Mouse (Mus musculus): ENCODE measurements around the gene Gm47955. TPM values are rescaled to one million over a fixed set of nuclear protein-coding genes. Genes with fewer than 3 reads are reported as not detected.
"Not testable (repeated sequence)": the region's sequence is repeated elsewhere in the genome, so short reads cannot be mapped to it uniquely, and the experiment has no call there.

Gm47955 gene
- total RNA-seq, 2 experiments from 2014 or later, result not detected

DNA sequence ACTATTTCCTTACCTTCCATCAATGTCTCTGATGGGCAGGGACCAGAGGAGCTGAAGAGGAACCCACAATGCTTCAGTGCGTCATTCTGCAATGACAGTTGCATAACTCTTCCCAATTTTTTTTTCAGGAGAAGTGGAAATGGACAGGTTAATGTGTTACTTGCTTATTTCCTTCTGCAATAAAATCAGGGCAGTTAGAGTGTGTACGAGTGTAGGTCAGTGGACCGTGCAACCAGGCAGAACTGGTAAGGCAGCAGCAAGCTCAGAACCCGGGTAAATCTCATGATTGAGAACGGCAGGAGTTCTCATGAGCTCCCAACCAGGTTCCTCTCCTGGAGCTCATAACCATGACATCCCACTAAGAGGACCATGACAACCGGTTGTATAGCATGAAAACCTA is 32.0 kb downstream of the Gm47955 start:
- DNase-seq (ENCODE audit: low spot score), result no peak

DNA sequence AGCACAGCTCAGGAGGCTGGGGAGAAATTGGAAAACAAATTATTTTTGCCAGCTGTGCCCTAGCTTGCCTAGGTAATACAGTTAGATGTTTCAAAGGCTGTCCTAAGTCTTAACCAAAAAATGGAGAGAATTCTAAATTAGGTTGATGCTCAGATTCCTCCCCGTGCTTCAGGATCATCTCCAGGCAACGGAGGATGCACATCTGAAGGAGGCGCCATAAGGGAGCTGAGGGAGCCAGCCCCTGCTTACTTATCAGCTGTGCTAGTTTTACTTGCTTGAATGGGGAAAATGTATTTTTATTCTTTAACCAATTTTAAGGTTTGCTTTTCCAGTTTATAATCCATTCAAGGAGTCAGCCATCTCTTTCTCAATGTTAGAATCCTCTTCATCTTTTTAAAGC is 33.9 kb downstream of the Gm47955 start:
- no peak for DNase-seq (ENCODE audit: low spot score)

DNA sequence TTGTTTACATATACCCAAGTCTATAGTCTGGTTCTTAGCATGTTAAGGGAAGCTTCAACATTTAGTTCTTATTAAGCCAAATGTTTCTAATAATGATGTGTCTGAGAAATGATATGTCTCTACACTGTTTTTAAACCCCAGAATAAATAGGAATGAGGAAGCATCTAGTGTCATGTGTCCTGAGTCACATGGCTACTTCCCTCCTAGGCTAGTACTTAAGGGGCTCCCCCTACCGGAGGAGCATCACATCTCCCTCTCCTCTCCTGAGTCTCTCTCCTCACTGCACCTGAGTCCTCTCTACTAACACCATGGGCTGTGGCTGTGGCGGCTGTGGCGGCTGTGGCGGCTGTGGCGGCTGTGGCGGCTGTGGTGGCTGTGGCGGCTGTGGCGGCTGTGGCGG is 40.2 kb downstream of the Gm47955 start, which contains the start of gene Gm47959:
Gene Gm47959 (plus strand): TSS at position 243 of the 400 bp plus-strand sequence.
- DNase-seq (ENCODE audit: low spot score), result not testable (repeated sequence)

DNA sequence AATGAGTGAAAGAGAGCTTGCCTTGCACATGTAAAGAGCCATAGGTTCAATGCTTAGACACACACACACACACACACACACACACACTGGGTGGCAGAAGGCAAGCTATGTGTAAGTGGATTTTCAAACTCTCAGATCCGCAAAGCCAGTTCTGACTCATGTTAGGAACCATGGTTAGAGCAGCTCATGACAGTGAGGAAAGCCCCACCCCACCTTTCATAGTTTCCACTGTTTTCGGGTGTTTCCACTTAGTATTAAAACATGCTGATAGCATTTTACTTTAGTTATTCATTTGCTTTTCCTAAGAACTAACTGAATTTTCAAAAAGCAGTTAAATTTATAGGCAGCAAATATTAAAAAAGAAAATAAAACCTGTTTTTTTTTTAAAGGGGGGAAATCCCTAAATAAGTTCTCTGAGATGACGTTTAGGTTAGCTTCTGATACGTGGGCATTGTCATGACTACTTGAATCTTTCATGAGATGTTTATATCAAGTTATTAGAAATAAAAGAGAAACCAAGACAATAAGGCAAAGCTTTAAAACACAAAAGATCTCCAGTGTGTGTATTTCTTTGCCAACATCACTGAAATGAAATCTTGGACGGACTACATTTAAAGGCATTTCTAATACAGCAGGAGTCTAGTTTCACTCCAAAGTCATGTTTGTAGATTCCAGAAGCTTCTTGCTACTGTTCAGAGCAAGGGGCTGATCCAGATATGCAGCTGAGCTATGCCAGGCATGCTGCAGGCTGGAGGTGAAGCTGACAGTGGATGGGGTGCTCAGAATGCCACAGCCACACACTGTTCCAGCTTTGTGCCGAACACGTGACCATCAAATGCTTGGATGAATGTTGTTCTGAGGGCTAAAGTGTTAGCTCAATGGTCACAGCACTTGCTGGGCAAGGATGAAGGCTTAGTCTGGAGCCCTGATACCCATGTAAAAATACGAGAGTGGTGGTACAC is 46.4 kb downstream of the Gm47955 start:
- DNase-seq (ENCODE audit: low spot score), result no peak

DNA sequence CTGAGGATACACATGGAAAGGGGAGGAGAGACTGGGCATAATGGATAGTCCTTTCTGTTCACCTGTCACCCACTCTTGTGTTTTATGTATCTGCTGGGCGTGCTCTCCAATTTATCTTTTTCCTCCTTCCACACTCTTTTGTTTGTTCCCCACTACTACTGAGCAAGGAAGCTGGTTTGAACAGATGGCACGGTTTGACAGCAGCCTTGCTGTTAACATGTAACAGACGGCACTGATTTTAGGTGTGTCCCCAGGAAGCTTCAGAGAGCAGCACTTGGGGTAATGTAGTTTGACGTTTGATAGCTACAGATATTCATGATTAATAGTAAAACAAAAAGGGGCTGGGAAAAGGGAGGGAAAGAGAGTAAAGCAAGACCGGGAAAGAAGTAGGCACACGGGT is 47.4 kb downstream of the Gm47955 start:
- no peak for DNase-seq (ENCODE audit: low spot score)

Other genes with a start within 250 kb of the Gm47955 start
- 100 to 1,000 TPM; 134 to 137 TPM for gene Mff, start 235.4 kb upstream of the Gm47955 start, total RNA-seq (2021)
- gene Tm4sf20, start 191.8 kb upstream of the Gm47955 start, total RNA-seq (2021), result not detected
- gene Gm47791, start 189.0 kb upstream of the Gm47955 start, total RNA-seq (2021), result not detected
- gene Agfg1, start 120.8 kb upstream of the Gm47955 start, total RNA-seq (2021), result 10 to 100 TPM; 20.4 to 23.4 TPM
- not detected for gene A030005L19Rik, start 47.0 kb upstream of the Gm47955 start, total RNA-seq (2021)
- not detected for gene A030014E15Rik, start 35.4 kb upstream of the Gm47955 start, total RNA-seq (2021)
- not detected for gene Gm6217, start 28.9 kb upstream of the Gm47955 start, total RNA-seq (2021)
- not detected for gene A030003K21Rik, start 16.9 kb upstream of the Gm47955 start, total RNA-seq (2021)
- gene Gm7544, start 4.3 kb upstream of the Gm47955 start, total RNA-seq (2021), result not detected
- not detected for gene Gm47959, start 40.3 kb downstream of the Gm47955 start, total RNA-seq (2021)
- gene Slc19a3, start 78.2 kb downstream of the Gm47955 start, total RNA-seq (2021), result not detected
- not detected for gene Krtap28-10, start 82.2 kb downstream of the Gm47955 start, total RNA-seq (2021)
- gene Gm47969, start 84.6 kb downstream of the Gm47955 start, total RNA-seq (2021), result not detected
- not detected for gene A030005K14Rik, start 99.1 kb downstream of the Gm47955 start, total RNA-seq (2021)
- gene Krtap28-13, start 100.6 kb downstream of the Gm47955 start, total RNA-seq (2021), result not detected
- not detected for gene Ccl20, start 156.5 kb downstream of the Gm47955 start, total RNA-seq (2021)
- gene Daw1, start 199.5 kb downstream of the Gm47955 start, total RNA-seq (2021), result not detected